Mouse (Mus musculus) B cell, adult 2 months (primary cell): ENCODE results near the gene Hnf4a.
A peak's percentile ranks its signal among the peaks of the same experiment; 100 is the strongest.
"Not testable (repeated sequence)": the region's sequence is repeated elsewhere in the genome, so short reads cannot be mapped to it uniquely, and the experiment has no call there.

ENCODE experiments used
- DNase-seq, 2 experiments: peaks; one replicate each; pipeline ENCODE4 v3.0.0; 2022

Hnf4a gene

GRCm38 (mm10) chr2:163506300-163507004, at the start of gene Hnf4a:
TSS of gene Hnf4a (plus strand) at chr2:163506808.
- DNase-seq, result no peak

DNA sequence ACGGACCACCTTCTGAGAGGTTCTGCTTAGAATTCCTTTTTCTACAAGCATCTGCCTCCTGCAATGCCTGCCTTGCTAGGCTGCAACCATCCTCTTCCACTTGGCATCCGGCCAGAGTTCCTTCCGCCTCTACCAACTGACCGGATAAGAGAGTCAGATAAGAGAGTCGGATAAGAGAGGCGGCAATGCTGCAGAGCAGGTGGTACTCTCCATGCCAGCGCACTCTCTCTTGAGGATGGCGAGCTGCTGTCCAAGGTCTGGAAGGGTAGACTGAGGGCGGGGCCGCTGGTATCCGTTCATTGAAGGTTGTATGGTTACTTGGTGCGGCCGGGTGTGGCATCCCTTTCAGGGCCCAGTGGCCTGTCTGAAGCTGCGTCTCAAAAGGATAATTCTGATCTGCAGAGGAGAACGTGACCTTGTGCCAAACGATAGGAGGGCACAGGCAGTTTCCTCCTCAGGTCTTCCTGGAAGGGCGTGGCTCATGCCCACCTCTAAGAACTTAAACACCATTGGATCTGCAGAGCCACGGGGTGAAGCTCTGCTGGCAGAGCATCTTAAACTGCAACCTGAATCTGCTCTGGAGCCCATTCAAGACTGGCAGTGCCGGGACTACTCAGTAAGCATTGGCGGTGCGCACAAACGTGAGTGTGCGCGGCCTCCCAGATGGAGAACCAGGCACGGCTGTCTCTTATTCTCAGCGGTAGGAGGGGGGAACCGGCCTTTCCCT, 47.9 kb upstream of the Hnf4a start:
- DNase-seq, result no peak

DNA sequence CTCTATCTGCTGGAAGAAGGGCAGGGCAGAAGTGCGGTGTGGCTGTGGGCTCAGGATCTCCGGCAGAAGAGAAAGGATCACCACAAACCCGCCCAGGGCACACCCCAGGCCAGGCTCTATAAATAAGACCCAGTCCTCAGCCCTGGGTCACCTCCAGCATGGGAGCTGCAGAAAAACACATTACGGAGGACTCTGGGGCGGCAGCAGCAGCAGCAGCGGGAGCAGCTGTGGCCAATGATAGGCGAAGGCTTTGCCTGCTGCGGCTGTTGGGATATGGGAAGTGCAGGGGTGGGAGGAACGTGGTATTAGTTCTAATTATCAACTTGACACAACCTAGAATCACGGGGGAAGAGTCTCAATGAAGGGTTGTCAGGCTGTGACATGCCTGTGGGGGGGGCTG, 47.2 kb upstream of the Hnf4a start:
- DNase-seq, result no peak

GRCm38 (mm10) chr2:163460622-163461021, 46.0 kb upstream of the Hnf4a start:
- DNase-seq, result no peak

DNA sequence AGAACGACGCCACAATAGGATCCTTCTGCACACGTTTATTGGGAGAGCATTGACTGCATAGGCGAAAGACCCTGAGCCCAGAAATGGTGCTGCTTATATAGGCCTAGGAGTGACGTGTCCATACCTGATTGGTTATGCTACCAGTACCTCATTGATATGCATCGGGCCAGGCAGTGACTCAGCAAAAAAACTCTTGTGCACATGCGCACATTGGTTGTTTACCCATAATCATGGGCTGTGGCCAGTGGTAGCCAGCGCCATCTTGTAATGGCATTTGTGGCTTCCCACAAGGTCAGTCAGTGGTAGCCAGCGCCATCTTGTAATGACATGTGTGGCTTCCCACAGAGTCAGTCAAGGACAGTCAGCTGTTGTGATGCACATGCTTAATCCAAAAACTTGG, 45.3 kb upstream of the Hnf4a start:
- not testable (repeated sequence) for DNase-seq

- no peak for DNase-seq
Measured at GRCm38 (mm10) chr2:163462386-163462785, 44.2 kb upstream of the Hnf4a start.

- DNase-seq, result no peak
Measured at GRCm38 (mm10) chr2:163462801-163463200, 43.8 kb upstream of the Hnf4a start.

DNA sequence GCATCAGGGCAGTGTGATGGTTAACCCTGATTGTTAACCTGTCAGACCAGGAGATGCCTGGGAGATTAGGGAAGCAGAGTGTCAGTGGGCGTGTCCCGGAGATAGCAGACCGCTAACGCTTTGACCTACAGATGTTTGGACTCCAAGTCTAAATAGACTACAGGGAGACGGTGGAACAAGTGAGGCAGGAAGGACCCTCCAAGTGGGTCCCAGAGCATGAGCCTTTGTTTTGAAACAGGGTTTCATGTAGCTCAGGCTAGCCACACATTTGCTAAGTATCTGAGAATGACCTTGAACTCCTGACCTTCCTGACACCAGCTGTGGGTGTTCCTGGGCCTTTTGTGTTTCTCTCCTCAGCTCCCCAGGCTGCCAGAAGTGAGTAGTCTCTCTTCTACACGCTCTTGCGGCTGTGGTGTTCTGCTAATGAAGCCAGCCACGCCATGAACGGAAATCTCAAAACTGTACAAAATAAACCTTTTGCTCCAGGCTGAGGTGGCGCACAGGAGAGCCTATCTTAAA, 43.3 kb upstream of the Hnf4a start:
- DNase-seq, result no peak

DNA sequence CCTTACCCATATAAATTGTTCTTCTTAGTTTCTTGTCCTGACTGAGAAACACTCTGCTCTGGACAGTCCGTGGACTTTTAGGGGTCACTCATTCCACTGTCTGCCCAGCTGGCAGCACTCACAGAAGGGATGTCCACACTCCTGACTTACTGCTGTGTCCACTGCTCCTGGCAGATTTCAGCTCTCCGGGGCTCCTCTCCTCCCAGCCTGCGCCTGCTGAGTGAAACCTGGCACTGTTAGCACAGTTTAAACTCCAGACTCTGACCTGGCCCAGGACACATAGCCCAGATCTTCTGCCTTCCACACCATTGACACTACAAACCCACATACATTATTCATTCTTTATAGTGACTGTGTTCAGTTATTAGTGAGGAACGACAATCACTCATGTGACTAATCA, 42.6 kb upstream of the Hnf4a start:
- DNase-seq, result no peak

GRCm38 (mm10) chr2:163464562-163464961, 42.0 kb upstream of the Hnf4a start:
- DNase-seq, result no peak

GRCm38 (mm10) chr2:163466771-163467170, 39.8 kb upstream of the Hnf4a start:
- DNase-seq, result no peak

- no peak for DNase-seq
Measured at GRCm38 (mm10) chr2:163467585-163467984, 39.0 kb upstream of the Hnf4a start.

GRCm38 (mm10) chr2:163468866-163469265, 37.7 kb upstream of the Hnf4a start:
- DNase-seq, result no peak

GRCm38 (mm10) chr2:163469711-163470110, 36.9 kb upstream of the Hnf4a start:
- no peak for DNase-seq

- no peak for DNase-seq
Measured at GRCm38 (mm10) chr2:163471136-163471535, 35.5 kb upstream of the Hnf4a start.

- no peak for DNase-seq
Measured at GRCm38 (mm10) chr2:163471710-163472465, 34.7 kb upstream of the Hnf4a start.

DNA sequence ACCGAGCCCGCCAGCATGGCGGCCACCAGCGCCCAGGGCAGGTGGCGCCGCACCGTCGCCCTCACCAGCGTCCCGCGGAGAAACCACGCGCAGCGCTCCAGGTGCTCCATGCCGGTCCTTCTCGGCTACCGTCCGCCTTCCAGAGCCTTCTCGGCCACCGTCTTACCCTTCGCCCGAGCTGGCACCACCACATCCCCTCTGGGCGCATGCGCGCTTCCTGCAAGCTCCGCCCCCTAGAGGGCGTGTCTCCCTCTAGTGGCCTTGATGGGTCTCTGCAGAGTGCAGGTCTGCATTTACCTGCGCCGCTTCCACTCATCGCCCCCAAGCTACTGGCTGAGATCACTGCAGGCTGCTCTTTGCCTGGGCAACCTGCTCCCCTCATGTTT, 34.1 kb upstream of the Hnf4a start, which contains the start of gene Fitm2:
TSS of gene Fitm2 (minus strand) at position 164 of the 386 bp plus-strand sequence.
- DNase-seq, result peak; percentile 97 to 98

DNA sequence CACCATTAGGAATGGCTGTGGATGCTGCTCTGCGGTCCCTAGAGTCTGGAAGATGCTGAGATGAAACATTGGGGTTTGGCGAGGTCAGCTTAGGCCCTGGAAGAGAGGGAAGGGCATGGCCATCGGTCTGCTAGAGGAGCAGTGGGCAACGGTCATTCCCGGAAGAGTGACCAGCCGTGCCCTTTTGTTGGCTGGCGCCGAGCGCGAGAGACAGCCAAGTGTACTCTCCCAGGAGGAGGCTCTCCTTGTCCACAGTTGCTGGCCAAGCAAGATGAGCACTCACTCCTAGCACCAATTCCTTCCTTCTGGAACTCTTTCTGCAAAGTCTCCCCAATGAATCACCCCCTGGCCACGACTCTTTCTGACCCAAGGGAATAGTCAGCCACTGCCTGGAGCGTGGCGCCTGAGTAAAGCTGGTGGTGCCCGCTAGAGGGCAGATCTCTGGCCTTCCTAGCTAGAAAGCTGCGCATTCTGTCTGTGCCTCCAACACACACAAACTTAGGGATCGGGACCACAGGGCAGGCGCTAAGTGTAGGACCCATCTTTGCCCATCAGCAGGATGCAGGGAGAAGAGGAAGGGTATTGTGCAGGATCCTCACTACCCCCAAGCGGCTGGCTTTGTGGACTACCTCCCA, 26.3 kb upstream of the Hnf4a start:
- peak; percentile 20 to 25 for DNase-seq

DNA sequence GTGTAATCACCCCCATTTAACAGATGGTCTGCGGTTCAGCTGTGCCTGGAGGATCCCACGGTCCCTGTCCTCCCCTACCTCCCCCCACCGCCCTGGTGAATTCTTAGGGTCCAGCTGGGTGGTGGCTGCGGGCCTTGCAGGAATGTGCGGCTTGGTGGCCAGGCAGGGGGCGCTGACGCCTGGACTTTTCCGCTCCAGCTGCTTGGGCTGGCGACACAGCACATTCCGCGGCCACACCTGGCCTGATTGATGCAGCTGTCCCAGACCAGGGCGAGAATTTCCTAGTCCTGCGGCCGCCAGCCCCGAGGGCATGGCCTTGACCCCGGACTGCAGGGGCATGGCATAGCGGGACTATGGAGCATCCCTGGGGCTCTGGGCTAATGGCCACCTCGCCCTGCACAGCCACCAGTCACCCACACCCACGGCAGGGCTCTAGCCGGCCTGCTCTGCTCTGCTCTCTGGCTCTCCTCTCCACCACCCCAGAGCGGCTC, 25.0 kb upstream of the Hnf4a start:
- DNase-seq, result peak in 1 of 2 experiments; percentile 8

- DNase-seq, result no peak
Measured at GRCm38 (mm10) chr2:163487360-163487759, 19.2 kb upstream of the Hnf4a start.

DNA sequence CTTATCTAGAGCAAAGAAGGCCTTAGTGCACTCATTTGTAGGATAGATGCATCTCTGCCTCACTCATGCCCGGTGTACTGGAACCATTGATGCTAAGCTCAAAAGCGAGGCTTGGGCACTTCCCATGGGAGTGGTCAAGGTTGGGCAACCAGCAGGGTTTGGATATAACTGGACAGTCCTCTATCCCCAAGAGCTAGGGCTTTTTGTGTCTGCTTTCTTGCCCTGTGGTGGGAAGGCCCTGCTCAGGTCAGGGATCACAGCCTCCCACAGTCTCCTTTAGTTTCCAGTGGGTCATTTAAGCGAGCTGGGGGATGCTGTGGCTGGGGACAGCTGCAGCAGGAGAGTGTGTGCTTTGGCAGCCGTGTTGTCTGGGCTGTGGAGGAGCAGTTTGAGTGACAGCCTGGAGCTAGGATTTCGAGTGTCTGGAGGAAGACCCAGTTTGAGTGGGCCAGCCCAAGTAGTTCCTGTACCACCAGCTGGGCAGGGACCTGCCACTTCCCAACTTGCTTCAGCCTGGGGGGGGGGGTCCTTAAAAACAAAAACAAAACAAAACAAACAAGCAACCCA, 16.8 kb upstream of the Hnf4a start:
- no peak for DNase-seq

DNA sequence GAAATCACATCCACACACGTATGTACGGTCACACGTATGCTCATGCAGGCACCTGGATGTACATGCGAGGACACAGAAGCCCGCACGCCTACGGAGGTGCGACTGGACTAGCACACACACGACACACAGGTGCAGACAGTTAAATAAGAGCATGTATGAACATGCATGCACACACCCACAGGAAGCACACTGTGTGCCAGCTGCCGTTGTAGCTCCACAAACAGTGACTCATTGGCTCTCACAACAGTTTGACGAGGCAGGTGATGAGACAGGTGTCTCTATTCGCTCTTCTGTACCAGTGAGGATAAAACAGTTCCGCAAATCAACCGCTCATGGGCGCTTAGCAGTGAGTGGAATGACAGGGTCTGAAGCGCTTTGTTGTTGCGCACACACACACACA, 16.0 kb upstream of the Hnf4a start:
- no peak for DNase-seq
